Comparison of ENCODE assay signal across 25 mouse cellular contexts in genomic region chr16:11690756-11691155, GRCm38 (mm10).
DNase-seq lines count a peak whose midpoint lies in the region; TF ChIP-seq lines count a peak whose summit lies in the region.
"Had no signal": no experiment of that assay in that cellular context is flagged by ENCODE, and none has a peak within 500 bp of the region (broad histone marks: within the 10 kb centered on the region; RNA-seq: fewer than 3 reads in every experiment).

No protein-coding gene starts in this region.

- H3K4me3 ChIP-seq in C2C12 (ENCODE audit: insufficient read depth, poor library complexity, severe bottlenecking) = no peak overlapping the region
- H3K4me3 ChIP-seq in olfactory bulb, adult 2 months (ENCODE audit: insufficient read depth, low read depth, low read length) = no peak overlapping the region
- H3K4me3 ChIP-seq: embryonic facial prominence, embryonic 13.5 days; erythroblast, embryonic 14.5 days; limb, embryonic 15.5 days; megakaryocyte, embryonic 14.5 days; neural tube, embryonic 12.5 days had no signal

- H3K79me2 ChIP-seq in C2C12 (ENCODE audit: control insufficient read depth, insufficient read depth) = no peaks in the 10 kb centered on the region

- peak; percentile 38 for DNase-seq in layer of hippocampus, adult 9-11 months
- DNase-seq in layer of hippocampus, adult 11-12 months (ENCODE audit: low spot score) = no peak
- peak; percentile 75 for DNase-seq in NIH3T3 (ENCODE audit: low read depth)
- DNase-seq in adrenal gland, adult 8-10 months = no peak
- no peak for DNase-seq in thymus, postnatal 36 days
- DNase-seq: embryo, embryonic 11 days; gastrocnemius, postnatal 25 days; heart, postnatal 4 days; kidney, adult 2 months; layer of hippocampus, postnatal 36 days; lung, embryonic 14.5 days; lung, postnatal 36 days; midbrain, embryonic 14.5 days; retina, postnatal 1 day; thymus, adult 2 months had no signal

- no peak overlapping the region for H3ac ChIP-seq in C2C12 (ENCODE audit: control insufficient read depth, insufficient read length, low read depth)

- peaks cover 17% of the 10 kb centered on the region for H3K4me1 ChIP-seq in olfactory bulb, adult 2 months (ENCODE audit: control insufficient read depth, insufficient read depth, low read length)
- H3K4me1 ChIP-seq: limb, embryonic 15.5 days had no signal

- no peaks in the 10 kb centered on the region for H3K79me3 ChIP-seq in C2C12 (ENCODE audit: low read depth)

- no peak for TF ChIP-seq POLR2A in olfactory bulb, adult 2 months (IDR thresholded peaks at IDR 0.05; ENCODE audit: insufficient read depth, low read depth, low read length)

- H3K36me3 ChIP-seq in C2C12 (ENCODE audit: control insufficient read depth, insufficient read depth) = no peaks in the 10 kb centered on the region
- H3K36me3 ChIP-seq: embryonic facial prominence, embryonic 13.5 days; limb, embryonic 15.5 days; neural tube, embryonic 12.5 days had no signal

- 31% methylated on average over 4 of the region's 4 CpGs for WGBS in olfactory bulb, adult 2 months

- peak overlapping the region; percentile 42; the same call in 1 of the 2 replicates for H3K27ac ChIP-seq in olfactory bulb, adult 2 months (ENCODE audit: insufficient read depth, low read depth, low read length)
- H3K27ac ChIP-seq: embryonic facial prominence, embryonic 13.5 days; hindbrain, embryonic 14.5 days; kidney, postnatal 0 days; limb, embryonic 15.5 days; liver, embryonic 14.5 days; neural tube, embryonic 12.5 days had no signal

- no peaks in the 10 kb centered on the region for H3K27me3 ChIP-seq in C2C12 (ENCODE audit: control insufficient read depth, insufficient read depth, insufficient read length)
- H3K27me3 ChIP-seq: embryonic facial prominence, embryonic 13.5 days; limb, embryonic 15.5 days; neural tube, embryonic 12.5 days had no signal

- TF ChIP-seq CTCF in C2C12 (IDR thresholded peaks at IDR 0.05; ENCODE audit: control insufficient read depth, insufficient read depth, insufficient read length) = no peak
- TF ChIP-seq CTCF in olfactory bulb, adult 2 months (IDR thresholded peaks at IDR 0.05; ENCODE audit: insufficient read depth, low read depth, low read length) = no peak

TF ChIP-seq in C2C12, 6 proteins besides CTCF, POLR2A, EP300 and RAD21:
- TF ChIP-seq USF1 (IDR thresholded peaks at IDR 0.05; ENCODE audit: low read depth) (no peak), MYOD1 (IDR thresholded peaks at IDR 0.05; ENCODE audit: control insufficient read depth, insufficient read length, low read depth) (peak; percentile 52)

Comparison
In these comparisons a context has a peak if more than half of its experiments do, and no peak if none do; other contexts are left out.
1. DNase-seq: peak in layer of hippocampus, adult 9-11 months (single experiment) and NIH3T3 (single experiment); none in layer of hippocampus, adult 11-12 months (single experiment), adrenal gland, adult 8-10 months (single experiment) and thymus, postnatal 36 days (0 of 2).